Mouse (Mus musculus) thymus, adult 2 months (tissue): ENCODE results near the gene Adck1. TPM values are rescaled to one million over a fixed set of nuclear protein-coding genes. Genes with fewer than 3 reads are reported as not detected.
A peak's percentile ranks its signal among the peaks of the same experiment; 100 is the strongest.

ENCODE experiments used
- DNase-seq: peaks from one replicate; pipeline ENCODE4 v3.0.0; 2021
- H3K27ac ChIP-seq: fragments of 200-500 bp; 2 replicates; pipeline ENCODE4 v1.5.1; 2012; ENCODE audit warnings: low read length, control low read depth; ENCODE audit not compliant: control insufficient read depth, insufficient read depth
- H3K27me3 ChIP-seq: fragments of 200-500 bp; 2 replicates; pipeline ENCODE4 v1.6.1; 2012; ENCODE audit warnings: mild to moderate bottlenecking, low read length, moderate library complexity, mixed read lengths; ENCODE audit not compliant: control insufficient read depth, insufficient read depth
- H3K36me3 ChIP-seq: fragments of 200-500 bp; 2 replicates; pipeline ENCODE4 v1.6.1; 2012; ENCODE audit warnings: mild to moderate bottlenecking, low read length, moderate library complexity; ENCODE audit not compliant: control insufficient read depth, insufficient read depth
- H3K4me1 ChIP-seq: fragments of 200-500 bp; replicated peaks from 2 replicates; pipeline ENCODE4 v1.6.1; 2012; ENCODE audit warnings: low read length; ENCODE audit not compliant: control insufficient read depth, insufficient read depth
- H3K4me3 ChIP-seq: fragments of 200-500 bp; 2 replicates; pipeline ENCODE4 v1.5.1; 2012; ENCODE audit warnings: mild to moderate bottlenecking, low read length, control low read depth, moderate library complexity; ENCODE audit not compliant: control insufficient read depth, insufficient read depth
- CTCF ChIP-seq: fragments of 200-500 bp; IDR thresholded peaks from 2 replicates; pipeline ENCODE4 v1.5.1; 2012; ENCODE audit warnings: mild to moderate bottlenecking, control low read depth, low read length, moderate library complexity, borderline replicate concordance; ENCODE audit not compliant: control insufficient read depth, poor library complexity, insufficient read depth; ENCODE audit errors: extremely low read depth
- POLR2A ChIP-seq: fragments of 200-500 bp; IDR thresholded peaks from 2 replicates; pipeline ENCODE4 v1.6.1; 2012; ENCODE audit warnings: mild to moderate bottlenecking, low read length, control low read depth, moderate library complexity; ENCODE audit not compliant: control insufficient read depth, poor library complexity, insufficient read depth; ENCODE audit errors: extremely low read depth
- WGBS: fragments of 180-500 bp; shearing (Covaris S2); methylation state at CpG from one replicate; pipeline ENCODE4 v1.1.7; 2018; 5-methylcytosine and 5-hydroxymethylcytosine counted together
- polyA plus RNA-seq: library from polyadenylated mRNA; depleted of rRNA; stranded (reverse); fragments of >200 nt; gene quantifications from 2 replicates; pipeline ENCODE4 v1.2.3, GENCODE M21; 2012

The Adck1 gene
- polyA plus RNA-seq, 1 experiment: 29.0 TPM

DNA sequence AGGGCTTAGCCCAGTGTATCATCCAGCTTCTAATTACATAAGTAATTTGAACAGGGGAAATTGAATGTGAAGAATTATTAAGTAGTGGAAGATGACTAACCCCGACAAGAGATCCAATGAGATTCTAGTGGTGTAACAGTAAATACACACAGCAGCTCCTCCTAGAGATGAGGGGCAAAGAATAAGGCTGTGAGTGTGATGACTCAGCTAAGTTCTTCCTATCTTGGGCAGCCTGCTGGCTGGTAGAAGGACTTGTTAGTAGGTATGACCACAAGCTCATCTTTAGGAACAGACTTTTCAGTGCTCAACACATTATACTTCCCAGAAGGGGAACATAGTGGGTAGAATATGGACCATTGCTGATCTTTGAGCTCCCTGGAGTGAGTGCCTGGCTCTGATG is 38.3 kb downstream of the Adck1 start:
- H3K27me3 ChIP-seq: no peaks in the 10 kb centered on the region
- H3K36me3 ChIP-seq: no peaks in the 10 kb centered on the region
- no peak for DNase-seq
- WGBS: 92% methylated on average over 1 of the region's 1 CpGs
- TF ChIP-seq CTCF (no peak), POLR2A (no peak)
- no peaks in the 10 kb centered on the region; the same call in 1 of the 2 replicates for H3K4me1 ChIP-seq
- H3K4me3 ChIP-seq: no peak overlapping the region
- no peak overlapping the region for H3K27ac ChIP-seq

- Histone ChIP-seq H3K4me3 (no peak overlapping the region), H3K27me3 (no peaks in the 10 kb centered on the region), H3K4me1 (peaks cover 7% of the 10 kb centered on the region), H3K27ac (no peak overlapping the region), H3K36me3 (no peaks in the 10 kb centered on the region)
- 89% methylated on average over 5 of the region's 5 CpGs for WGBS
- no peak for DNase-seq
- TF ChIP-seq POLR2A (no peak), CTCF (no peak)
Measured at GRCm38 (mm10) chr12:88403541-88403940, 43.2 kb downstream of the Adck1 start.

DNA sequence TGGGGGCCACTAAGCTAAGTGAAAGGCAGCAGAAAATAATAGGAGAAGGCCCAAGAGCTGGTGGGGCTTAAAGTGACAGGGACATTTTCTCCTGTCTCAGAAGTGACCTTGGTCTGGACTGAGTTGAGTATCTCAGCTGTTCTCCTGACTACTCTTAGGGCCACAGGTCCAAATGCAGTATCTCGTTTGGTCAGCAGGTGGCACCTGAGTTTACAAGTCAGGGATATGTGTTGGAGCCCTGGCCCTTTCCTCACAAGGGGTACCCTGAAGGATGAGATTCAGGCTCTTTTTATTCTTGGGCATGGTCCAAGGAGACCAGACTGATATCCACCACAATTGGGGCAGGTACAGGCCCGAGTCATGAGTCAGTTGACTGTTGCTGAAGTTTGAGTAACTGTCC is 44.8 kb downstream of the Adck1 start:
- H3K4me1 ChIP-seq: peaks cover 9% of the 10 kb centered on the region
- no peak for TF ChIP-seq CTCF
- TF ChIP-seq POLR2A: no peak
- H3K27ac ChIP-seq: no peak overlapping the region
- no peaks in the 10 kb centered on the region for H3K27me3 ChIP-seq
- no peak overlapping the region for H3K4me3 ChIP-seq
- peak; percentile 61 for DNase-seq
- H3K36me3 ChIP-seq: no peaks in the 10 kb centered on the region
- WGBS: 22% methylated on average over 2 of the region's 2 CpGs

- 94% methylated on average over 4 of the region's 4 CpGs for WGBS
- no peak for DNase-seq
- H3K4me1 ChIP-seq: peaks cover 9% of the 10 kb centered on the region
- no peak overlapping the region for H3K4me3 ChIP-seq
- H3K27ac ChIP-seq: no peak overlapping the region
- no peaks in the 10 kb centered on the region for H3K36me3 ChIP-seq
- no peaks in the 10 kb centered on the region for H3K27me3 ChIP-seq
- TF ChIP-seq POLR2A: no peak
- TF ChIP-seq CTCF: no peak
Measured at GRCm38 (mm10) chr12:88407996-88408322, 47.6 kb downstream of the Adck1 start.

- peaks cover 9% of the 10 kb centered on the region for H3K4me1 ChIP-seq
- no peaks in the 10 kb centered on the region for H3K36me3 ChIP-seq
- peak overlapping the region; percentile 30; the same call in 1 of the 2 replicates for H3K27ac ChIP-seq
- H3K4me3 ChIP-seq: peak overlapping the region; percentile 17
- 43% methylated on average over 11 of the region's 11 CpGs for WGBS
- TF ChIP-seq POLR2A (no peak), CTCF (no peak)
- DNase-seq: no peak
- no peaks in the 10 kb centered on the region for H3K27me3 ChIP-seq
Measured at GRCm38 (mm10) chr12:88408323-88409047, 48.1 kb downstream of the Adck1 start.

DNA sequence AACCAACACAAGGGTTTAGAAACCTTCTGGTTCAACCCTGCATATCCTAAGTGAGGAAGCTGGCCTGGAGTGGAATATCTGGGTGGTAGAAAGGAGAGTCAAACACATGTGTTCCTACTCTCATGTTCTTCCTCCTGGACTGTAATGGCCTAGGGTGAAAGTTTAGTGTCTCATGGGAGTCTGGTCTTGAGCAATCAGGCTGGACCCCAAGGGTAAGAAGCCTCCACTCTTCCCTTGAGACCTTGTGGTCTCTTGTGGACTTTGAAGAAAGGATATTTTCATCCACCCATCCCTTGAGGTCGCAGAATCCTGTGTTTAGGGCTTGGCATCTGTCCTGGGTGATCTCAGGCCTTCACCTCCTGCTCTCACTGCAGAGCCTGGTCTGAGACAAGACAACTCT is 52.9 kb downstream of the Adck1 start:
- Histone ChIP-seq H3K4me3 (no peak overlapping the region), H3K4me1 (peaks cover 5% of the 10 kb centered on the region), H3K27ac (no peak overlapping the region), H3K36me3 (no peaks in the 10 kb centered on the region), H3K27me3 (no peaks in the 10 kb centered on the region)
- 90% methylated on average over 1 of the region's 1 CpGs for WGBS
- TF ChIP-seq CTCF (no peak), POLR2A (no peak)
- DNase-seq: no peak
